Mouse (Mus musculus): ENCODE measurements at regions not wholly inside any gene's neighbourhood (a gene's known extent, or its start where the extent isn't known, plus 50 kb on each side); places are given as distances from the start of the nearest gene placed in this dataset.

- H3K4me3 ChIP-seq (ENCODE audit: low read depth, low read length): no peak overlapping the region
- no peaks in the 10 kb centered on the region for H3K36me3 ChIP-seq (ENCODE audit: control insufficient read depth, insufficient read depth, low read length)
- no peak overlapping the region for H3K4me2 ChIP-seq (ENCODE audit: low read depth, low read length)
- no peak for ATAC-seq (ENCODE audit: low read depth)
- H3K9ac ChIP-seq (replicated peaks; ENCODE audit: low read depth, low read length): no peak overlapping the region
- 85% methylated on average over 5 of the region's 5 CpGs for WGBS
- no peaks in the 10 kb centered on the region for H3K4me1 ChIP-seq (ENCODE audit: control insufficient read depth, insufficient read depth, low read length)
- no peak overlapping the region for H3K27ac ChIP-seq (ENCODE audit: low read depth, low read length)
- H3K27me3 ChIP-seq (ENCODE audit: control insufficient read depth, insufficient read depth, low read length): no peaks in the 10 kb centered on the region
- H3K9me3 ChIP-seq (ENCODE audit: control insufficient read depth, low read length): no peaks in the 10 kb centered on the region
Observed at GRCm38 (mm10) chr1:69447276-69447675, 239.8 kb downstream of the Ikzf2 start.

- H3K4me1 ChIP-seq (ENCODE audit: control insufficient read depth, insufficient read depth, low read length): no peaks in the 10 kb centered on the region
- H3K4me3 ChIP-seq (ENCODE audit: low read depth, low read length): no peak overlapping the region
- no peak overlapping the region for H3K9ac ChIP-seq (replicated peaks; ENCODE audit: low read depth, low read length)
- H3K36me3 ChIP-seq (ENCODE audit: control insufficient read depth, insufficient read depth, low read length): no peaks in the 10 kb centered on the region
- WGBS: 73% methylated on average over 4 of the region's 4 CpGs
- no peak for ATAC-seq (ENCODE audit: low read depth)
- H3K27ac ChIP-seq (ENCODE audit: low read depth, low read length): no peak overlapping the region
- H3K27me3 ChIP-seq (ENCODE audit: control insufficient read depth, insufficient read depth, low read length): no peaks in the 10 kb centered on the region
- H3K4me2 ChIP-seq (ENCODE audit: low read depth, low read length): no peak overlapping the region
- H3K9me3 ChIP-seq (ENCODE audit: control insufficient read depth, low read length): no peaks in the 10 kb centered on the region
Observed at GRCm38 (mm10) chr1:69444722-69445121, 242.3 kb downstream of the Ikzf2 start.

- WGBS: 69% methylated on average over 7 of the region's 7 CpGs
Observed at GRCm38 (mm10) chr1:69443466-69443865, 243.6 kb downstream of the Ikzf2 start.

GRCm38 (mm10) chr1:69440564-69441334 lies 246.3 kb downstream of the Ikzf2 start:
- H3K4me1 ChIP-seq (ENCODE audit: control insufficient read depth, insufficient read depth, low read length): no peaks in the 10 kb centered on the region
- no peak overlapping the region for H3K4me2 ChIP-seq (ENCODE audit: low read depth, low read length)
- no peak for ATAC-seq (ENCODE audit: low read depth)
- no peaks in the 10 kb centered on the region for H3K9me3 ChIP-seq (ENCODE audit: control insufficient read depth, low read length)
- WGBS: 95% methylated on average over 14 of the region's 14 CpGs
- H3K4me3 ChIP-seq (ENCODE audit: low read depth, low read length): no peak overlapping the region
- no peak overlapping the region for H3K27ac ChIP-seq (ENCODE audit: low read depth, low read length)
- no peaks in the 10 kb centered on the region for H3K36me3 ChIP-seq (ENCODE audit: control insufficient read depth, insufficient read depth, low read length)
- no peaks in the 10 kb centered on the region for H3K27me3 ChIP-seq (ENCODE audit: control insufficient read depth, insufficient read depth, low read length)
- H3K9ac ChIP-seq (replicated peaks; ENCODE audit: low read depth, low read length): no peak overlapping the region

More at GRCm38 (mm10) chr1:69443466-69443865, 243.6 kb downstream of the Ikzf2 start:
- no peak overlapping the region for H3K9ac ChIP-seq (replicated peaks; ENCODE audit: low read depth, low read length)
- H3K36me3 ChIP-seq (ENCODE audit: control insufficient read depth, insufficient read depth, low read length): no peaks in the 10 kb centered on the region
- H3K9me3 ChIP-seq (ENCODE audit: control insufficient read depth, low read length): no peaks in the 10 kb centered on the region
- no peak overlapping the region for H3K4me3 ChIP-seq (ENCODE audit: low read depth, low read length)
- H3K27ac ChIP-seq (ENCODE audit: low read depth, low read length): no peak overlapping the region
- no peaks in the 10 kb centered on the region for H3K27me3 ChIP-seq (ENCODE audit: control insufficient read depth, insufficient read depth, low read length)
- H3K4me1 ChIP-seq (ENCODE audit: control insufficient read depth, insufficient read depth, low read length): no peaks in the 10 kb centered on the region
- no peak for ATAC-seq (ENCODE audit: low read depth)
- H3K4me2 ChIP-seq (ENCODE audit: low read depth, low read length): no peak overlapping the region

GRCm38 (mm10) chr1:69437042-69437441 lies 250.0 kb downstream of the Ikzf2 start:
- Histone ChIP-seq H3K36me3 (ENCODE audit: control insufficient read depth, insufficient read depth, low read length) (no peaks in the 10 kb centered on the region), H3K4me3 (ENCODE audit: low read depth, low read length) (no peak overlapping the region), H3K4me1 (ENCODE audit: control insufficient read depth, insufficient read depth, low read length) (no peaks in the 10 kb centered on the region), H3K27ac (ENCODE audit: low read depth, low read length) (no peak overlapping the region), H3K9me3 (ENCODE audit: control insufficient read depth, low read length) (no peaks in the 10 kb centered on the region), H3K9ac (replicated peaks; ENCODE audit: low read depth, low read length) (no peak overlapping the region), H3K4me2 (ENCODE audit: low read depth, low read length) (no peak overlapping the region), H3K27me3 (ENCODE audit: control insufficient read depth, insufficient read depth, low read length) (no peaks in the 10 kb centered on the region)
- ATAC-seq (ENCODE audit: low read depth): no peak
- 94% methylated on average over 8 of the region's 8 CpGs for WGBS

GRCm38 (mm10) chr1:69433655-69434357 lies 253.2 kb downstream of the Ikzf2 start:
- Histone ChIP-seq H3K4me3 (ENCODE audit: low read depth, low read length) (no peak overlapping the region), H3K4me1 (ENCODE audit: control insufficient read depth, insufficient read depth, low read length) (no peaks in the 10 kb centered on the region), H3K9ac (replicated peaks; ENCODE audit: low read depth, low read length) (no peak overlapping the region), H3K36me3 (ENCODE audit: control insufficient read depth, insufficient read depth, low read length) (no peaks in the 10 kb centered on the region), H3K27me3 (ENCODE audit: control insufficient read depth, insufficient read depth, low read length) (no peaks in the 10 kb centered on the region), H3K4me2 (ENCODE audit: low read depth, low read length) (no peak overlapping the region), H3K27ac (ENCODE audit: low read depth, low read length) (no peak overlapping the region), H3K9me3 (ENCODE audit: control insufficient read depth, low read length) (no peaks in the 10 kb centered on the region)
- WGBS: 68% methylated on average over 8 of the region's 8 CpGs
- no peak for ATAC-seq (ENCODE audit: low read depth)

- H3K4me3 ChIP-seq (ENCODE audit: low read depth, low read length): no peak overlapping the region
- 53% methylated on average over 8 of the region's 8 CpGs for WGBS
- no peak for ATAC-seq (ENCODE audit: low read depth)
- no peak overlapping the region for H3K9ac ChIP-seq (replicated peaks; ENCODE audit: low read depth, low read length)
- no peaks in the 10 kb centered on the region for H3K4me1 ChIP-seq (ENCODE audit: control insufficient read depth, insufficient read depth, low read length)
- no peaks in the 10 kb centered on the region for H3K27me3 ChIP-seq (ENCODE audit: control insufficient read depth, insufficient read depth, low read length)
- H3K9me3 ChIP-seq (ENCODE audit: control insufficient read depth, low read length): no peaks in the 10 kb centered on the region
- no peak overlapping the region for H3K27ac ChIP-seq (ENCODE audit: low read depth, low read length)
- no peaks in the 10 kb centered on the region for H3K36me3 ChIP-seq (ENCODE audit: control insufficient read depth, insufficient read depth, low read length)
- H3K4me2 ChIP-seq (ENCODE audit: low read depth, low read length): no peak overlapping the region
Observed at GRCm38 (mm10) chr1:69430683-69431407, 256.2 kb downstream of the Ikzf2 start.

- Histone ChIP-seq H3K9me3 (ENCODE audit: control insufficient read depth, low read length) (no peaks in the 10 kb centered on the region), H3K4me2 (ENCODE audit: low read depth, low read length) (no peak overlapping the region), H3K36me3 (ENCODE audit: control insufficient read depth, insufficient read depth, low read length) (no peaks in the 10 kb centered on the region), H3K9ac (replicated peaks; ENCODE audit: low read depth, low read length) (no peak overlapping the region), H3K4me3 (ENCODE audit: low read depth, low read length) (no peak overlapping the region), H3K4me1 (ENCODE audit: control insufficient read depth, insufficient read depth, low read length) (no peaks in the 10 kb centered on the region), H3K27ac (ENCODE audit: low read depth, low read length) (no peak overlapping the region), H3K27me3 (ENCODE audit: control insufficient read depth, insufficient read depth, low read length) (no peaks in the 10 kb centered on the region)
- ATAC-seq (ENCODE audit: low read depth): no peak
- 79% methylated on average over 5 of the region's 5 CpGs for WGBS
Observed at GRCm38 (mm10) chr1:69429632-69430031, 257.4 kb downstream of the Ikzf2 start.

GRCm38 (mm10) chr1:69397676-69398075 lies 289.4 kb downstream of the Ikzf2 start:
- Histone ChIP-seq H3K27ac (ENCODE audit: low read depth, low read length) (no peak overlapping the region), H3K9ac (replicated peaks; ENCODE audit: low read depth, low read length) (no peak overlapping the region), H3K4me2 (ENCODE audit: low read depth, low read length) (no peak overlapping the region), H3K36me3 (ENCODE audit: control insufficient read depth, insufficient read depth, low read length) (no peaks in the 10 kb centered on the region), H3K9me3 (ENCODE audit: control insufficient read depth, low read length) (peaks cover 3% of the 10 kb centered on the region; the same call in 1 of the 2 replicates), H3K27me3 (ENCODE audit: control insufficient read depth, insufficient read depth, low read length) (no peaks in the 10 kb centered on the region), H3K4me1 (ENCODE audit: control insufficient read depth, insufficient read depth, low read length) (no peaks in the 10 kb centered on the region), H3K4me3 (ENCODE audit: low read depth, low read length) (no peak overlapping the region)
- ATAC-seq (ENCODE audit: low read depth): no peak
- WGBS: 89% methylated on average over 2 of the region's 2 CpGs
